Mouse (Mus musculus) ES-E14 (cell line): ENCODE measurements around the gene Mtor. TPM values are rescaled to one million over a fixed set of nuclear protein-coding genes. Genes with fewer than 3 reads are reported as not detected.

Experiments used
- DNase-seq: peaks from one replicate; pipeline ENCODE4 v3.0.0-alpha.2; 2013; ENCODE audit warnings: low read depth, low spot score
- H3K27ac ChIP-seq: 2 replicates; pipeline ENCODE4 v1.5.1; 2012; ENCODE audit warnings: low read depth, mild to moderate bottlenecking, low read length, moderate library complexity, mixed read lengths; ENCODE audit not compliant: poor library complexity, insufficient read depth, severe bottlenecking
- H3K36me3 ChIP-seq: 2 replicates; pipeline ENCODE4 v1.6.1; 2012; ENCODE audit warnings: mild to moderate bottlenecking, low read length, moderate library complexity, mixed read lengths; ENCODE audit not compliant: control insufficient read depth, poor library complexity, insufficient read depth, severe bottlenecking
- H3K4me1 ChIP-seq, 2 experiments: fragments of 150-350 bp in 1 of 2; sonication (generic) in 1 of 2; 2 replicates each; pipeline ENCODE4 v1.6.1; 2012; ENCODE audit warnings: low read length in 2 of 2, mild to moderate bottlenecking in 1 of 2, mixed read lengths in 1 of 2; ENCODE audit not compliant: control insufficient read depth in 2 of 2, insufficient read depth in 2 of 2, poor library complexity in 1 of 2
- H3K4me3 ChIP-seq, 2 experiments: fragments of 150-350 bp in 1 of 2; sonication (generic) in 1 of 2; 2 replicates each; pipeline ENCODE4 v1.5.1; 2012; ENCODE audit warnings: low read length in 2 of 2, low read depth in 1 of 2, mild to moderate bottlenecking in 1 of 2, mixed read lengths in 1 of 2; ENCODE audit not compliant: insufficient read depth in 1 of 2, poor library complexity in 1 of 2, severe bottlenecking in 1 of 2
- H3K9ac ChIP-seq: 2 replicates; pipeline ENCODE4 v1.6.1; 2012; ENCODE audit warnings: low read depth, mild to moderate bottlenecking, low read length, mixed read lengths; ENCODE audit not compliant: poor library complexity, insufficient read depth, severe bottlenecking
- H3K9me3 ChIP-seq: fragments of 150-350 bp; sonication (generic); 2 replicates; pipeline ENCODE4 v1.6.1; 2012; ENCODE audit warnings: low read depth, mild to moderate bottlenecking, low read length; ENCODE audit not compliant: control insufficient read depth, insufficient read depth
- CHD2 ChIP-seq: IDR thresholded peaks from 2 replicates; pipeline ENCODE4 v1.6.1; 2014; ENCODE audit warnings: mild to moderate bottlenecking, low read depth, low read length, inconsistent platforms
- HCFC1 ChIP-seq: IDR thresholded peaks from 2 replicates; pipeline ENCODE4 v1.6.1; 2012; ENCODE audit warnings: low read length, inconsistent platforms, borderline replicate concordance; ENCODE audit not compliant: insufficient read depth
- MAFK ChIP-seq: IDR thresholded peaks from 2 replicates; pipeline ENCODE4 v1.6.1; 2014; ENCODE audit warnings: mild to moderate bottlenecking, low read depth, low read length, inconsistent platforms; ENCODE audit not compliant: insufficient read depth
- ZC3H11A ChIP-seq: IDR thresholded peaks from 2 replicates; pipeline ENCODE4 v1.6.1; 2012; ENCODE audit warnings: low read depth, mild to moderate bottlenecking, inconsistent platforms, low read length, borderline replicate concordance
- ZNF384 ChIP-seq: IDR thresholded peaks from 2 replicates; pipeline ENCODE4 v1.6.1; 2012; ENCODE audit warnings: low read depth, low read length, inconsistent platforms
- in situ Hi-C, 2 experiments: fragments of 600-800 bp; cut with MboI; formaldehyde crosslinking; loops; one replicate each; pipeline ENCODE4 v1.15.1; 2025; ENCODE audit warnings: low sequenced_read_pairs in 2 of 2, inconsistent platforms in 1 of 2; ENCODE audit not compliant: unreplicated experiment in 2 of 2
- total RNA-seq: library from RNA; depleted of rRNA; stranded (reverse); fragments of 300-350 nt; gene quantifications from 2 replicates; pipeline ENCODE4 v1.2.3, GENCODE M21; 2012

Mtor gene
- total RNA-seq, 1 experiment = 37.6 TPM

- Histone ChIP-seq H3K4me3 (no peak overlapping the region), H3K9ac (no peak overlapping the region), H3K27ac (no peak overlapping the region), H3K36me3 (peaks cover 32% of the 10 kb centered on the region), H3K9me3 (no peaks in the 10 kb centered on the region), H3K4me1 (no peaks in the 10 kb centered on the region)
- no peak for DNase-seq
- TF ChIP-seq HCFC1 (no peak), MAFK (no peak), CHD2 (no peak), ZC3H11A (no peak), ZNF384 (no peak)
- in situ Hi-C loops = no loop called here
Observed at GRCm38 (mm10) chr4:148531341-148531740, 82.9 kb downstream of the Mtor start.

- H3K4me1 ChIP-seq = no peaks in the 10 kb centered on the region
- no peak overlapping the region for H3K27ac ChIP-seq
- in situ Hi-C loops = no loop called here
- no peak overlapping the region for H3K9ac ChIP-seq
- peaks cover 35% of the 10 kb centered on the region for H3K36me3 ChIP-seq
- no peak for DNase-seq
- no peaks in the 10 kb centered on the region for H3K9me3 ChIP-seq
- TF ChIP-seq ZC3H11A (no peak), CHD2 (no peak), ZNF384 (no peak), HCFC1 (no peak)
- no peak overlapping the region for H3K4me3 ChIP-seq
Observed at GRCm38 (mm10) chr4:148532516-148532915, 84.1 kb downstream of the Mtor start.

GRCm38 (mm10) chr4:148533613-148534328 lies 85.4 kb downstream of the Mtor start:
- no peak overlapping the region for H3K9ac ChIP-seq
- no peaks in the 10 kb centered on the region for H3K4me1 ChIP-seq
- in situ Hi-C loops = no loop called here
- no peaks in the 10 kb centered on the region for H3K9me3 ChIP-seq
- H3K4me3 ChIP-seq = no peak overlapping the region
- H3K27ac ChIP-seq = no peak overlapping the region
- TF ChIP-seq CHD2 (no peak), HCFC1 (no peak), MAFK (no peak), ZC3H11A (no peak), ZNF384 (no peak)
- H3K36me3 ChIP-seq = peaks cover 43% of the 10 kb centered on the region
- DNase-seq = no peak

- Histone ChIP-seq H3K27ac (no peak overlapping the region), H3K9me3 (no peaks in the 10 kb centered on the region), H3K4me1 (no peaks in the 10 kb centered on the region), H3K36me3 (peaks cover 43% of the 10 kb centered on the region), H3K4me3 (no peak overlapping the region), H3K9ac (no peak overlapping the region)
- TF ChIP-seq HCFC1 (no peak), MAFK (no peak), ZNF384 (no peak), ZC3H11A (no peak), CHD2 (no peak)
- in situ Hi-C loops = no loop called here
- no peak for DNase-seq
Observed at GRCm38 (mm10) chr4:148535876-148536275, 87.5 kb downstream of the Mtor start.

GRCm38 (mm10) chr4:148549106-148549505 lies 100.7 kb downstream of the Mtor start:
- in situ Hi-C loops = no loop called here
- H3K36me3 ChIP-seq = peaks cover 40% of the 10 kb centered on the region
- no peak overlapping the region for H3K4me3 ChIP-seq
- H3K9me3 ChIP-seq = no peaks in the 10 kb centered on the region
- no peak for DNase-seq
- H3K9ac ChIP-seq = no peak overlapping the region
- H3K4me1 ChIP-seq = no peaks in the 10 kb centered on the region
- TF ChIP-seq CHD2 = no peak
- no peak for TF ChIP-seq HCFC1
- no peak for TF ChIP-seq MAFK
- no peak for TF ChIP-seq ZNF384
- no peak for TF ChIP-seq ZC3H11A
- H3K27ac ChIP-seq = no peak overlapping the region
